Mouse (Mus musculus) brain, embryonic 14.5 days (tissue): ENCODE measurements at regions not wholly inside any gene's neighbourhood (a gene's known extent, or its start where the extent isn't known, plus 50 kb on each side); places are given as distances from the start of the nearest gene placed in this dataset.
"Not testable (repeated sequence)": the region's sequence is repeated elsewhere in the genome, so short reads cannot be mapped to it uniquely, and the experiment has no call there.

Source experiments
- CTCF ChIP-seq: fragments of 200-500 bp; IDR thresholded peaks from 2 replicates; pipeline ENCODE4 v1.5.1; 2012; ENCODE audit warnings: inconsistent platforms, mild to moderate bottlenecking, moderate library complexity, borderline replicate concordance; ENCODE audit not compliant: insufficient read depth, insufficient read length; ENCODE audit errors: extremely low read depth
- POLR2A ChIP-seq: fragments of 200-500 bp; IDR thresholded peaks from 2 replicates; pipeline ENCODE4 v1.6.1; 2012; ENCODE audit warnings: mild to moderate bottlenecking, inconsistent platforms, borderline replicate concordance; ENCODE audit not compliant: poor library complexity, insufficient read depth, insufficient read length, severe bottlenecking; ENCODE audit errors: extremely low read depth

DNA sequence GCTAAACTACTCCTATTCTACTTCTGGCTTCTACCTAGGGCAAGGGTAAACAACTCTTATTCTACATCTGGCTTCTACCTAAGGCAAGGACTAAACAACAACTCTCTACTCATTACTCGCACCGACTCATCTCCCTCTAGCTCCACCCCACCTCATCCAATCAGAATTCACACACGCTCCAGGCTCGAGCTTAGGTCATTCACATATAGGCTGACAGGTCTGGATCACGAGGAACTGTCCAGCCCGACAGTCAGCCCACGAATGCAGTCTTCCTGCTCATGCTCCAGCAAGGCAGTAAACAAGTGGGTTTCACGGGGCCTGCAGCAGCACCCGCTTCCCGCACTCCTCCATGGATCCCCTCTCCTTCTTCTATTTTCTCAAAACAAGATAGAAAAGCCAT is 70.6 kb upstream of the Riok2 start:
- TF ChIP-seq POLR2A, CTCF: not testable (repeated sequence)
